Mouse (Mus musculus) myocyte (in vitro differentiated cells): ENCODE results near the gene Pih1d1. TPM values are rescaled to one million over a fixed set of nuclear protein-coding genes. Genes with fewer than 3 reads are reported as not detected.

Source experiments
- H3K27me3 ChIP-seq: one replicate; pipeline ENCODE4 v1.6.1; 2011; ENCODE audit not compliant: control insufficient read depth, insufficient read depth, insufficient read length
- H3K36me3 ChIP-seq: one replicate; pipeline ENCODE4 v1.6.1; 2011; ENCODE audit not compliant: control insufficient read depth, insufficient read depth
- H3K4me2 ChIP-seq: one replicate; pipeline ENCODE4 v1.6.1; 2011; ENCODE audit warnings: low read depth, control low read depth
- H3K4me3 ChIP-seq: one replicate; pipeline ENCODE4 v1.5.1; 2011; ENCODE audit warnings: mild to moderate bottlenecking, control low read depth, moderate library complexity
- H3K79me2 ChIP-seq: one replicate; pipeline ENCODE4 v1.6.1; 2011; ENCODE audit not compliant: control insufficient read depth, insufficient read depth
- H3ac ChIP-seq: one replicate; pipeline ENCODE4 v1.6.1; 2011; ENCODE audit not compliant: control insufficient read depth, insufficient read length
- CEBPB ChIP-seq: IDR thresholded peaks from 2 replicates; pipeline ENCODE4 v1.6.1; 2011; ENCODE audit warnings: mild to moderate bottlenecking, moderate library complexity; ENCODE audit not compliant: poor library complexity, insufficient read depth, severe bottlenecking
- E2F4 ChIP-seq: IDR thresholded peaks from one replicate; pipeline ENCODE4 v1.6.1; 2011; ENCODE audit warnings: mild to moderate bottlenecking, control low read depth, moderate library complexity; ENCODE audit not compliant: insufficient read depth
- MAX ChIP-seq: IDR thresholded peaks from one replicate; pipeline ENCODE4 v1.6.1; 2011; ENCODE audit warnings: low read depth, mild to moderate bottlenecking, control low read depth
- MYOD1 ChIP-seq, 3 experiments: IDR thresholded peaks; one replicate each; pipeline ENCODE4 v1.6.1; 2011; ENCODE audit warnings: control low read depth in 2 of 3, low read depth in 2 of 3, mild to moderate bottlenecking in 2 of 3, moderate library complexity in 1 of 3; ENCODE audit not compliant: insufficient read length in 2 of 3, control insufficient read depth in 1 of 3
- MYOG ChIP-seq, 3 experiments: IDR thresholded peaks; one replicate each; pipeline ENCODE4 v1.6.1; 2011; ENCODE audit warnings: control low read depth in 2 of 3, low read depth in 2 of 3, mild to moderate bottlenecking in 2 of 3; ENCODE audit not compliant: insufficient read length in 2 of 3, control insufficient read depth in 1 of 3, insufficient read depth in 1 of 3
- POLR2A ChIP-seq: IDR thresholded peaks from one replicate; pipeline ENCODE4 v1.6.1; 2011; ENCODE audit warnings: low read depth, mild to moderate bottlenecking, control low read depth, moderate library complexity; ENCODE audit not compliant: insufficient read length
- POLR2AphosphoS2 ChIP-seq: IDR thresholded peaks from one replicate; pipeline ENCODE4 v1.6.1; 2011; ENCODE audit warnings: low read depth, control low read depth; ENCODE audit not compliant: insufficient read length
- REST ChIP-seq: IDR thresholded peaks from one replicate; pipeline ENCODE4 v1.6.1; 2011; ENCODE audit warnings: mild to moderate bottlenecking, control low read depth, moderate library complexity; ENCODE audit not compliant: insufficient read depth, insufficient read length
- SRF ChIP-seq: IDR thresholded peaks from one replicate; pipeline ENCODE4 v1.6.1; 2011; ENCODE audit warnings: low read depth; ENCODE audit not compliant: control insufficient read depth, insufficient read length
- TCF12 ChIP-seq: IDR thresholded peaks from one replicate; pipeline ENCODE4 v1.6.1; 2011; ENCODE audit warnings: mild to moderate bottlenecking, control low read depth; ENCODE audit not compliant: poor library complexity, insufficient read depth, severe bottlenecking
- TCF3 ChIP-seq: IDR thresholded peaks from one replicate; pipeline ENCODE4 v1.6.1; 2011; ENCODE audit warnings: low read depth, control low read depth; ENCODE audit not compliant: insufficient read length
- USF1 ChIP-seq: IDR thresholded peaks from one replicate; pipeline ENCODE4 v1.6.1; 2011; ENCODE audit warnings: low read depth, mild to moderate bottlenecking, control low read depth, moderate library complexity
- polyA plus RNA-seq: library from polyadenylated mRNA; unstranded; fragments of >200 nt; fragmentation: generic; extraction: Trizol; gene quantifications from one replicate; pipeline ENCODE4 v1.2.1, GENCODE M21; 2012; ENCODE audit warnings: missing spikeins

The Pih1d1 gene
- polyA plus RNA-seq, 1 experiment, result 81.9 TPM

DNA sequence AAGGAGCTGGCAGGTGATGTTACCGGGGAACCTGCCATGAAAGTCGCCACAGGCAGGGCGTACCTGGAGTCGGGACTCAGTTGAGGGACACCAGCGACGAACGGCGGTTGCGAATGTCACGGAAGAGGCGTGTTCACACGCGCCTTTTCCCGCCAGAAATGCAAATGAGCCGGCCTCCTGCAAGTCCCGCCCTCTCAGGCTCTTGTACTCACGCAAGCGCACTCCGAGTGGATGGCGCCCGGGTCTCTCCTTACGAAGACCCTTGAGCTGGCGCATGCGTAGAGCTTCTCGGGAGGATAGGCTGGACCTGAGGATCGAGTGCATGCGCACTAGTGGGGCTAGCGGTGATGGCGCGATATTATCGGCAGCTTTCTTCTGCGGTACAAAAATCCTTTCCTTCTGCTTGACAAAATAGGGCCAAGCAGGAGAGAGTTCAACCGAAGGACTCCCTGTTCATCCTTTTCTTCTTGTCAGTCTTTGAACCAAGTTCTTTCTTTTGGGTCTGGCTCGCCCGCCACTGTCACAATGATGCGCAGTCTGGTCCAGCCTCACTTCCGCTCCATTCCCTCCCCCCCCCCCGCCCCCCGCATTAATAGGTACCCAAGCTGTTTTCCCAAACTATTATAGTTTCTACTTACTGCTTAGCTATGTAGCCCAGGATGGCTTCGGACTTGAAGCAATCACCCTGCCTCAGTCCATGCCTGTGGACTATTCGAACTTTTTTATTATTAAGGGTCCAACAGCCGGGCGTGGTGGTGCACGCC is 50.5 kb downstream of the Pih1d1 start, which contains the start of gene Ccdc155:
Gene Ccdc155 (minus strand): TSS at position 513 of the 764 bp plus-strand sequence.
- Histone ChIP-seq H3K27me3 (peaks cover 16% of the 10 kb centered on the region), H3K79me2 (no peaks in the 10 kb centered on the region), H3K36me3 (no peaks in the 10 kb centered on the region), H3K4me3 (no peak within 1 kb of the TSS), H3ac (no peak within 1 kb of the TSS), H3K4me2 (peak within 1 kb of the TSS; percentile 51)
- no peak for TF ChIP-seq SRF
- TF ChIP-seq POLR2A, result peak; percentile 35

DNA sequence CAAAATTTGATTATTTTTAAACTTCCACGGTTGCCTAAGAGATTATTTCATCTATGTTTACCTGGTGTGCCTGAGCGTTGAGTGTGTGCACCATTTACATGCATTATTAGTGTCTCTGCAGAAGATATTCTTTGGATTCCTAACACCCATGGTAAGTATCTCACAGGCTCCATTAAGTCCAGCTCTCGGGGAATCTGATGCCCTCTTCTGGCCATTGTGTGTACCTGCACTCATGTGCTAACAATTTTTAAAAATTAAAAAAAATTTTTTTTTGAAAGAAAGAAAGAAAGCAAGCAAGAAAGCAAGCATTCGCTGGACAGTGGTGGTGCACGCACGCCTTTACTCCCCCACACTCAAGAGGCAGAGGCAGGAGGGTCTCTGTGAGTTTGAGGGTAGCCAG is 54.2 kb downstream of the Pih1d1 start:
- Histone ChIP-seq H3K79me2 (no peaks in the 10 kb centered on the region), H3K36me3 (no peaks in the 10 kb centered on the region), H3K27me3 (peaks cover 11% of the 10 kb centered on the region), H3K4me2 (no peak overlapping the region), H3ac (no peak overlapping the region), H3K4me3 (no peak overlapping the region)
- TF ChIP-seq POLR2AphosphoS2 (no peak), REST (no peak), MAX (no peak), CEBPB (no peak), USF1 (no peak), TCF12 (no peak), TCF3 (no peak), E2F4 (no peak), MYOD1 (IDR thresholded peaks at IDR 0.05; ENCODE audit: control insufficient read depth in 1 of 3, insufficient read length in 2 of 3, low read depth in 2 of 3) (no peak), SRF (no peak), POLR2A (no peak), MYOG (IDR thresholded peaks at IDR 0.05; ENCODE audit: control insufficient read depth in 1 of 3, insufficient read depth in 1 of 3, insufficient read length in 2 of 3, low read depth in 2 of 3) (no peak)

Other genes starting within 250 kb of the Pih1d1 start
- 125 TPM for gene Ap2a1, start 224.8 kb upstream of the Pih1d1 start, polyA plus RNA-seq
- not detected for gene Tsks, start 211.1 kb upstream of the Pih1d1 start, polyA plus RNA-seq
- gene Cpt1c, start 179.5 kb upstream of the Pih1d1 start, polyA plus RNA-seq, result 2.7 TPM
- 729 TPM for gene Prmt1, start 167.7 kb upstream of the Pih1d1 start, polyA plus RNA-seq
- 45.1 TPM for gene Irf3, start 156.7 kb upstream of the Pih1d1 start, polyA plus RNA-seq
- gene Bcl2l12, start 155.6 kb upstream of the Pih1d1 start, polyA plus RNA-seq, result 13.3 TPM
- 56.7 TPM for gene Scaf1, start 137.9 kb upstream of the Pih1d1 start, polyA plus RNA-seq
- 127 TPM for gene Rras, start 136.3 kb upstream of the Pih1d1 start, polyA plus RNA-seq
- 10.2 TPM for gene Prr12, start 101.4 kb upstream of the Pih1d1 start, polyA plus RNA-seq
- 66.1 TPM for gene Nosip, start 91.9 kb upstream of the Pih1d1 start, polyA plus RNA-seq
- 12.9 TPM for gene Prrg2, start 91.6 kb upstream of the Pih1d1 start, polyA plus RNA-seq
- gene Rcn3, start 62.1 kb upstream of the Pih1d1 start, polyA plus RNA-seq, result 123 TPM
- gene Fcgrt, start 50.5 kb upstream of the Pih1d1 start, polyA plus RNA-seq, result 67.2 TPM
- 2,217 TPM for gene Rps11, start 29.9 kb upstream of the Pih1d1 start, polyA plus RNA-seq
- gene Rpl13a, start 25.5 kb upstream of the Pih1d1 start, polyA plus RNA-seq, result 6,110 TPM
- gene Gm45713, start 18.1 kb upstream of the Pih1d1 start, polyA plus RNA-seq, result 3.6 TPM
- gene Flt3l, start 17.9 kb upstream of the Pih1d1 start, polyA plus RNA-seq, result 7.2 TPM
- 29.0 TPM for gene Aldh16a1, start 281 bp downstream of the Pih1d1 start, polyA plus RNA-seq
- gene Slc17a7, start 9.6 kb downstream of the Pih1d1 start, polyA plus RNA-seq, result 3.6 TPM
- gene Gfy, start 25.3 kb downstream of the Pih1d1 start, polyA plus RNA-seq, result 0.04 TPM
- not detected for gene Pth2, start 26.7 kb downstream of the Pih1d1 start, polyA plus RNA-seq
- gene Ccdc155, start 50.6 kb downstream of the Pih1d1 start, polyA plus RNA-seq, result 2.2 TPM
- 0.08 TPM for gene Dkkl1, start 57.8 kb downstream of the Pih1d1 start, polyA plus RNA-seq
- 93.3 TPM for gene Tead2, start 61.5 kb downstream of the Pih1d1 start, polyA plus RNA-seq
- 0.18 TPM for gene Cd37, start 84.8 kb downstream of the Pih1d1 start, polyA plus RNA-seq
- gene Slc6a16, start 86.8 kb downstream of the Pih1d1 start, polyA plus RNA-seq, result not detected
- not detected for gene Slc6a21, start 123.2 kb downstream of the Pih1d1 start, polyA plus RNA-seq
- gene Trpm4, start 179.5 kb downstream of the Pih1d1 start, polyA plus RNA-seq, result 27.3 TPM
- gene Hrc, start 181.0 kb downstream of the Pih1d1 start, polyA plus RNA-seq, result 173 TPM
- gene Ppfia3, start 212.7 kb downstream of the Pih1d1 start, polyA plus RNA-seq, result 6.6 TPM
- 2.4 TPM for gene Lin7b, start 216.3 kb downstream of the Pih1d1 start, polyA plus RNA-seq
- gene Snrnp70, start 241.4 kb downstream of the Pih1d1 start, polyA plus RNA-seq, result 189 TPM